Mouse (Mus musculus): Measurements from ENCODE around the gene Taar9. TPM values are rescaled to one million over a fixed set of nuclear protein-coding genes. Genes with fewer than 3 reads are reported as not detected.
"Not testable (repeated sequence)": the region's sequence is repeated elsewhere in the genome, so short reads cannot be mapped to it uniquely, and the experiment has no call there.

The Taar9 gene
- polyA plus RNA-seq, 1 experiment from 2014 or later, result not detected

DNA sequence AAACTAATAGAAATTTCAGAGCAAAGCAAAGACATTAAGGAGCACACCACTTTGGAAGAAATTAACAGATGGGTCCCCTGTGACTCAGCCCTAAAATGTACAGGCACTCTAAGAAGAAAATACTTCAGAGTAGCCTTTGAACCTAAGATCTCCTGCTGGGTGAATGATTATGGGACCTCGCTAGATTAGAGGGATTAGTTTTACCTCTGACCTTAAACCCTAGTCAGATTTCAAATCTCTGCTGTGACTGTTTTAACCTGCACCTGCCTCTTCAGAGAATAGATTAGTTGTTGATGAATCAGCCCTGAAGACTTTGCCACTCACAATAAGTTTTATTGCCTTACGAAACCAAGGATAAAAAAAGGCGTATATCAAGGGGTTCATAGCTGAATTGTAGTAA is 1.1 kb downstream of the Taar9 start:
- no peak for ATAC-seq (ENCODE audit: low FRiP score, low read depth)
- Histone ChIP-seq H3K36me3 (no peaks in the 10 kb centered on the region), H3K27me3 (no peaks in the 10 kb centered on the region), H3K9ac (no peak overlapping the region), H3K4me1 (no peaks in the 10 kb centered on the region), H3K4me2 (replicated peaks) (no peak overlapping the region), H3K9me3 (no peaks in the 10 kb centered on the region), H3K4me3 (no peak overlapping the region), H3K27ac (no peak overlapping the region)
- WGBS, result 42% methylated on average over 3 of the region's 3 CpGs

DNA sequence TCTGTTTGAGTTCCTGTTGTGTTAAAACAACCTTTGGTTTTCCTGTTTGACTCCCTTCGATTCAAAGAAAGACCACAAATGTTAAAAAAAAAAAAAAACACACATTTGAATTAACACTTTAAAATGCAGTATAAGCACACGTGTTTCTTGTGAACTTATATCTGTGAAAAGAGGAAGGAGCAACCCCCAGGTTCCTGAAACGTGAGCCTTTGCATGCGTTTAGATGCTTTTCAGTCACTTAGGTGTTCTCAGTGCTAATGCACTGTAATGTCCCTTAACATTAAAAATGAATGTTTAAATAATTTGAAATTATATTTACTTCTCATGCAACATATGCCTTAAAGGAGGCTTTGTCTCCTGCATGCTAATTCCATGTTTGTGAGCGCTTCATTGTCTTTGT is 1.6 kb downstream of the Taar9 start:
- Histone ChIP-seq H3K4me2 (replicated peaks) (no peak overlapping the region), H3K4me3 (no peak overlapping the region), H3K9me3 (no peaks in the 10 kb centered on the region), H3K36me3 (no peaks in the 10 kb centered on the region), H3K4me1 (no peaks in the 10 kb centered on the region), H3K27ac (no peak overlapping the region), H3K27me3 (no peaks in the 10 kb centered on the region), H3K9ac (no peak overlapping the region)
- 39% methylated on average over 5 of the region's 5 CpGs for WGBS
- ATAC-seq (ENCODE audit: low FRiP score, low read depth), result no peak

DNA sequence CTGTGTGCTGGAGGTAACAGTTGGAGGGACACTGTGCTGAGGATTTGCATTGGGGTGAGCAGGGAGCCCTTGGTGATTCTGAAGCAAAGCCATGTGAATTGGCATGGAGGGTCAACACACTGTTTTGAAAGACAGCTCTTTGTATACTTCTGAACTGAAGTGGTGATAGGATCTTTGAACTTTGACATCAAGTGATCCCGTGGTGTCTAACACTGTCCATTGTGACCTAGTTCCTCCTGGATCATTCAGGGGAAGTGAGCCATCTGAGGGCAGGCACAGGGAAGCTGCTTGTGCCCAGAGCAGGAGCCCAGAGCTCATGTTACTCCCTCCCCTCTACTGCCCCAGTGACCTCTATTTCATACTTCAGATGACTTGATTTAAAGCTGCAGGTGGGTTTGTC is 6.0 kb downstream of the Taar9 start:
- ATAC-seq (ENCODE audit: low FRiP score, low read depth); H3K4me1 ChIP-seq; H3K27ac ChIP-seq; H3K9me3 ChIP-seq; H3K4me3 ChIP-seq; H3K27me3 ChIP-seq; H3K36me3 ChIP-seq; H3K9ac ChIP-seq; H3K4me2 ChIP-seq (replicated peaks): not testable (repeated sequence)
- 58% methylated on average over 1 of the region's 1 CpGs for WGBS

DNA sequence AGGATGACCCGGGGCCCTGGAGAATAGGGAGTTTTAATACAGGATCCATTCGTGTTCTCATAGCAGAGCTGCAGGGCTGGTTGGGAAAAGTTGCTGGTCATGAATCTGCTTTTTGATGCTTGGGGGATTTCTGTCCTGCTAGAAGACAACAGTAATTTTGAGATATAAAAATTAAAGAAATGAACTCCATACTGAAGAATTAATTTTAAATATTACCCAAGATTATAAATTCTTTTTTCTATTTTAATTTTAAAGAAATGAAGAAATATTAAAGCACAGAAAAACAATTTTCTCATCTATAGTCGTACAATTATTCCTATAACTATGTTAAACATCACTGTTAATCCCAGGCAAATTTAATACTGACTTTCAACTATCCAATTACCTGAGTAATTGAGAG is 7.5 kb downstream of the Taar9 start, which contains the start of gene Taar8c:
TSS of gene Taar8c (minus strand) at position 101 of the 400 bp plus-strand sequence.
- WGBS, result 84% methylated on average over 1 of the region's 3 CpGs
- not testable (repeated sequence) for H3K9ac ChIP-seq; H3K27me3 ChIP-seq; H3K4me1 ChIP-seq; H3K27ac ChIP-seq; H3K9me3 ChIP-seq; H3K4me2 ChIP-seq (replicated peaks); H3K36me3 ChIP-seq; H3K4me3 ChIP-seq; ATAC-seq (ENCODE audit: low FRiP score, low read depth)

DNA sequence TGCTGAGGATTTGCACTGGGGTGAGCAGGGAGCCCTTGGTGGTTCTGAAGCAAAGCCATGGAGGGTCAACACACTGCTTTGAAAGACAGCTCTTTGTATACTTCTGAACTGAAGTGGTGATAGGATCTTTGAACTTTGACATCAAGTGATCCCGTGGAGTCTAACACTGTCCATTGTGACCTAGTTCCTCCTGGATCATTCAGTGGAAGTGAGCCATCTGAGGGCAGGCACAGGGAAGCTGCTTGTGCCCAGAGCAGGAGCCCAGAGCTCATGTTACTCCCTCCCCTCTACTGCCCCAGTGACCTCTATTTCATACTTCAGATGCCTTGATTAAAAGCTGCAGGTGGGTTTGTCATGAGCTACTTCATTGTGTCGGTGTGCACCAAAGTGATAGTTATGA is 12.3 kb downstream of the Taar9 start:
- not testable (repeated sequence) for H3K4me3 ChIP-seq; H3K4me2 ChIP-seq (replicated peaks); ATAC-seq (ENCODE audit: low FRiP score, low read depth); H3K36me3 ChIP-seq; H3K27me3 ChIP-seq; H3K4me1 ChIP-seq; H3K27ac ChIP-seq; H3K9me3 ChIP-seq; H3K9ac ChIP-seq
- WGBS, result 67% methylated on average over 2 of the region's 2 CpGs

DNA sequence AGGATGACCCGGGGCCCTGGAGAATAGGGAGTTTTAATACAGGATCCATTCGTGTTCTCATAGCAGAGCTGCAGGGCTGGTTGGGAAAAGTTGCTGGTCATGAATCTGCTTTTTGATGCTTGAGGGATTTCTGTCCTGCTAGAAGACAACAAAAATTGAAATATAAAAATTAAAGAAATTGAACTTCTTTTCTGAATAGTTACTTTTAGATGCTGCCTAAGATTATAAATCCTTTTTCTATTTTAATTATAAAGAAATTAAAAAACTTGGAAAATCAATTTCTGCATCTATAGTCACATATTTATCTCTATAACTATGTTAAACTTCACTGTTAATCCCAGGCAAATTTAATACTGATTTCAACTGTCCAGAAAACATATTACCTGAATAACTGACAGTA is 17.1 kb downstream of the Taar9 start, which contains the start of gene Taar8b:
TSS of gene Taar8b (minus strand) at position 101 of the 400 bp plus-strand sequence.
- no peak for ATAC-seq (ENCODE audit: low FRiP score, low read depth)
- H3K36me3 ChIP-seq, result no peaks in the 10 kb centered on the region
- H3K4me1 ChIP-seq, result no peaks in the 10 kb centered on the region
- no peak within 1 kb of the TSS for H3K9ac ChIP-seq
- 76% methylated on average over 2 of the region's 2 CpGs for whole genome bisulfite sequencing
- H3K27me3 ChIP-seq, result no peaks in the 10 kb centered on the region
- H3K9me3 ChIP-seq, result no peaks in the 10 kb centered on the region
- H3K27ac ChIP-seq, result no peak within 1 kb of the TSS
- H3K4me2 ChIP-seq (replicated peaks), result no peak within 1 kb of the TSS
- H3K4me3 ChIP-seq, result no peak within 1 kb of the TSS

DNA sequence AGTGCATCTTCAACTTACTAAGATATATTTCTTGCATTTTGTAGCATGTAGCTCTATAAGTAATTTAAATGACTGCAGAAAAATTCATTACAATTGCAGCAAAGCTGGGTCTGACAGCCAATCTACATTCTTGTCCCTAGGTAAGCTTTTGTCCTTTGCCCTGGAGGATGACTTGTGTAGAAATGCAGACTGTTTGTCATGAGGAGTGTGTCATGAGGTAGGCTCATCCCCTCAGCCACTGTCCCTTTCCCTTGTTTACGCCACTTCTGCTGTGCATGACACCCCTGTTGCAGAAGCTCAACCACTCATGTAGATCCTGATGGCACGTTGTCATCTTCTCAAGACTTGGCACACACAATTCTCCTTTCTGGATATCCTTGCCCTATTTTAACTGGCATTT is 22.2 kb downstream of the Taar9 start:
- no peaks in the 10 kb centered on the region for H3K4me1 ChIP-seq

DNA sequence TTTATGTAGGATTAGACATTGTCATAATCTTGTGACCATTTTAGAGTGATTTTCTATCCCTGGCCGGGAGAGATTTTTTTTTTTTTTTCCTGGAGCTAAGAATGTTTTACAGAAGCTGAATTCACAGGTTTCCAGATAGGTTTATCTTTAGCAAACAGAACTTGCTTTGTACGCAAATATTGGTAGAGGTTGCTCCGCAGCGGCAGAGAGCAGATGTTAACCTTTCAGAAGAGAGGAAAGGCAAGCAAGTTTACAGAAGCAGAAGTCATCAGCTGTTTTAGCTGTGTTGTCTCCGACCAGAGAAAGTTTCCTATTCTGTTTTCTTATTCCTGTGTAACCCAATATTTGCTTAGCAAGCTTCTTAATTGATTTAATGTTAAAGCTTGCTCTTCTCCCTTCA is 22.8 kb downstream of the Taar9 start:
- no peaks in the 10 kb centered on the region for H3K4me1 ChIP-seq
- no peak overlapping the region for H3K4me3 ChIP-seq
- H3K9me3 ChIP-seq, result no peaks in the 10 kb centered on the region
- 82% methylated on average over 5 of the region's 5 CpGs for WGBS
- no peak overlapping the region for H3K27ac ChIP-seq
- no peaks in the 10 kb centered on the region for H3K36me3 ChIP-seq
- H3K9ac ChIP-seq, result no peak overlapping the region
- H3K27me3 ChIP-seq, result no peaks in the 10 kb centered on the region
- H3K4me2 ChIP-seq (replicated peaks), result no peak overlapping the region
- ATAC-seq (ENCODE audit: low FRiP score, low read depth), result no peak

More for the DNA sequence above, 22.2 kb downstream of the Taar9 start:
- Histone ChIP-seq H3K4me2 (replicated peaks) (no peak overlapping the region), H3K36me3 (no peaks in the 10 kb centered on the region), H3K27ac (no peak overlapping the region), H3K27me3 (no peaks in the 10 kb centered on the region), H3K9ac (no peak overlapping the region), H3K9me3 (no peaks in the 10 kb centered on the region), H3K4me3 (no peak overlapping the region)
- ATAC-seq (ENCODE audit: low FRiP score, low read depth), result no peak
- 93% methylated on average over 2 of the region's 2 CpGs for WGBS

DNA sequence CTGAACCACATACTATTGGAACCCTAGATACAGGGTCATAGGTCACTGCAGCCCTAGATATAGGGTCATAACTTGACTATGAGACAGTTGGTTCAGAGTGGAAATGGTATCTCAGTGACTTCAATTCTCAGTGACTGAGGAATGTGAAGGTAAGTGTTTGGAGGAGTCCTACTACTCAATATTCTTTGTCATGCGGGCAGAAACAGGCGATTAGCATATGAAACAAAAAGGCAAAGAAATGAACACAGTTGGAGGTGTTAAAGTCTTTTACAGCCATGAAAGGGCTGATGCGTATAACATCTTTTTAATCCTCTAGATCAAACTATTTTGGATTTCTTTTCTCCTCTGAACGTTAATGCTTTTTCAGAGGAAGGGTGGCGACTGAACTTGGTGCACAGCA is 23.4 kb downstream of the Taar9 start:
- Histone ChIP-seq H3K27ac (no peak overlapping the region), H3K4me3 (no peak overlapping the region), H3K27me3 (no peaks in the 10 kb centered on the region), H3K4me1 (no peaks in the 10 kb centered on the region), H3K9ac (no peak overlapping the region), H3K4me2 (replicated peaks) (no peak overlapping the region), H3K36me3 (no peaks in the 10 kb centered on the region), H3K9me3 (no peaks in the 10 kb centered on the region)
- WGBS, result 79% methylated on average over 5 of the region's 5 CpGs
- ATAC-seq (ENCODE audit: low FRiP score, low read depth), result no peak

DNA sequence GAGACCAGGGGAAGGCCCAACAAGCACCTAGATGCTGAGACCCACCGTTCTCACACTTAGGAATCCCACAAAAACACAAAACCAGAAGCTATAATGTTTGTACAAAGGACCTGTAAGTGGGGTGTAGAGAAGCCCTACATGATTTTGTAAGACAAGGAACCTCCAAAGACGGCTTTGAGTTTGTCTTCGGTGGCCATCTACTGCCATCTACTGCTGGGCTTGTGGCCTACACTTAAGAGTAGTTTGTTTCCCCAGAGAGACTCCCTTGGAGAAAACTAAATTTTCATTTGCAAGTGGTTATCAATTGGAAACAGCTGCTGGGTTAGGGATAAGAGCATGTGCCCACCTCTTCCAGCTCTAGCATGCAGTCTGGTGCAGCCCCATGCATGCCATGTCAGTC is 29.2 kb downstream of the Taar9 start:
- H3K9me3 ChIP-seq, result no peaks in the 10 kb centered on the region
- no peak overlapping the region for H3K9ac ChIP-seq
- H3K27me3 ChIP-seq, result no peaks in the 10 kb centered on the region
- H3K36me3 ChIP-seq, result no peaks in the 10 kb centered on the region
- H3K4me2 ChIP-seq (replicated peaks), result no peak overlapping the region
- no peak overlapping the region for H3K27ac ChIP-seq
- H3K4me1 ChIP-seq, result no peaks in the 10 kb centered on the region
- no peak overlapping the region for H3K4me3 ChIP-seq
- WGBS, result 34% methylated on average over 3 of the region's 3 CpGs
- no peak for ATAC-seq (ENCODE audit: low FRiP score, low read depth)

DNA sequence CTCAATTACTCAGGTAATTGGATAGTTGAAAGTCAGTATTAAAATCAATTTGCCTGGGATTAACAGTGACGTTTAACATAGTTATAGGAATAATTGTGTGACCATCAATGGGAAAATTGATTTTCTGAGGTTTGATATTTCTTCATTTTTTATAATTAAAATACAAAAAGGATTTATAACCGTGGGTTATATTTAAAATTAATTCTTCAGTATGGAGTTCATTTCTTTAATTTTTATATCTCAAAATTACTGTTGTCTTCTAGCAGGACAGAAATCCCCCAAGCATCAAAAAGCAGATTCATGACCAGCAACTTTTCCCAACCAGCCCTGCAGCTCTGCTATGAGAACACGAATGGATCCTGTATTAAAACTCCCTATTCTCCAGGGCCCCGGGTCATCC is 33.1 kb downstream of the Taar9 start, which contains the start of gene Taar8a:
TSS of gene Taar8a (plus strand) at position 301 of the 400 bp plus-strand sequence.
- H3K27ac ChIP-seq; H3K9me3 ChIP-seq; ATAC-seq (ENCODE audit: low FRiP score, low read depth); H3K4me1 ChIP-seq; H3K4me2 ChIP-seq (replicated peaks); H3K4me3 ChIP-seq; H3K9ac ChIP-seq; H3K27me3 ChIP-seq; H3K36me3 ChIP-seq: not testable (repeated sequence)
- WGBS, result 79% methylated on average over 2 of the region's 4 CpGs

DNA sequence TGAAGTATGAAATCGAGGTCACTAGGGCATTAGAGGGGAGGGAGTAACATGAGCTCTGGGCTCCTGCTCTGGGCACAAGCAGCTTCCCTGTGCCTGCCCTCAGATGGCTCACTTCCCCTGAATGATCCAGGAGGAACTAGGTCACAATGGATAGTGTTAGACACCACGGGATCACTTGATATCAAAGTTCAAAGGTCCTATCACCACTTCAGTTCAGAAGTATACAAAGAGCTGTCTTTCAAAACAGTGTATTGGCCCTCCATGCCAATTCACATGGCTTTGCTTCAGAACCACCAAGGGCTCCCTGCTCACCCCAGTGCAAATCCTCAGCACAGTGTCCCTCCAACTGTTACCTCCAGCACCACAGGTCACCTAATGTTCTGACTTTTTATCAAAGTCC is 34.6 kb downstream of the Taar9 start:
- H3K27me3 ChIP-seq; H3K9ac ChIP-seq; ATAC-seq (ENCODE audit: low FRiP score, low read depth); H3K27ac ChIP-seq; H3K4me2 ChIP-seq (replicated peaks); H3K36me3 ChIP-seq; H3K4me1 ChIP-seq; H3K4me3 ChIP-seq; H3K9me3 ChIP-seq: not testable (repeated sequence)
- WGBS, result 50% methylated on average over 2 of the region's 2 CpGs

DNA sequence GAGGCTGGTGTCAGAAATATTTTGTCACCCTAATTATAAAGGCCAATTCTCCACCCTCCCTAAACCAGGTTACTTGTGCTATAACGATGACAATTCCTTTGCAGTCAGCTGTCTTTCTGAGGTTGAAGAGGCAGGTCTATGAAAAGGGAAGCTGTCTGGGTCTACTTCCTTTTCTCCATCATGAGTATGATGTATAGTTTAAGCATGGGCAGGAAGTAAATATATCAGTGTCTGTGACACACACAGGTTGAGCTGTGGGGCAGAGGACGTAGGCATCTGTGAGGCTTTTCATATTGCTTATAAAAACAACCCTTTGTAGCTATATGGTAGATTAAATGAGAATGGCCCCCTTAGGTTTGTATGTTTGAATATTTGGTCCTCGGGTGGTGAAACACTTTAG is 50.3 kb downstream of the Taar9 start:
- no peak overlapping the region for H3K4me2 ChIP-seq (replicated peaks)
- H3K4me3 ChIP-seq, result no peak overlapping the region
- no peaks in the 10 kb centered on the region for H3K36me3 ChIP-seq
- H3K9ac ChIP-seq, result no peak overlapping the region
- 83% methylated on average over 3 of the region's 3 CpGs for WGBS
- no peaks in the 10 kb centered on the region for H3K4me1 ChIP-seq
- no peaks in the 10 kb centered on the region for H3K27me3 ChIP-seq
- ATAC-seq (ENCODE audit: low FRiP score, low read depth), result no peak
- H3K9me3 ChIP-seq, result peaks cover 3% of the 10 kb centered on the region; the same call in 1 of the 2 replicates
- H3K27ac ChIP-seq, result no peak overlapping the region

Data from limb, embryonic 13.5 days (tissue).